Mouse (Mus musculus) frontal cortex, postnatal 14 days (tissue): ENCODE measurements around the gene Syna.

Experiments used
- DNase-seq, 2 experiments: peaks; one replicate each; pipeline ENCODE4 v3.0.0; 2022; ENCODE audit warnings: low spot score in 2 of 2

Gene Syna

GRCm38 (mm10) chr5:134530830-134531229 lies 29.1 kb downstream of the Syna start:
- peak; percentile 57 to 67 for DNase-seq

- no peak for DNase-seq
Observed at GRCm38 (mm10) chr5:134528488-134528887, 31.5 kb downstream of the Syna start.

GRCm38 (mm10) chr5:134525971-134526711 lies 33.8 kb downstream of the Syna start:
- no peak for DNase-seq

GRCm38 (mm10) chr5:134523728-134524127 lies 36.2 kb downstream of the Syna start:
- DNase-seq, result no peak

- DNase-seq, result no peak
Observed at GRCm38 (mm10) chr5:134522524-134522923, 37.4 kb downstream of the Syna start.

- DNase-seq, result no peak
Observed at GRCm38 (mm10) chr5:134521806-134522205, 38.2 kb downstream of the Syna start.

GRCm38 (mm10) chr5:134521131-134521530 lies 38.8 kb downstream of the Syna start:
- DNase-seq, result no peak

GRCm38 (mm10) chr5:134520120-134520519 lies 39.9 kb downstream of the Syna start:
- DNase-seq, result no peak

GRCm38 (mm10) chr5:134519471-134519870 lies 40.5 kb downstream of the Syna start:
- no peak for DNase-seq

GRCm38 (mm10) chr5:134512086-134512485 lies 47.9 kb downstream of the Syna start:
- peak; percentile 66 to 78 for DNase-seq

GRCm38 (mm10) chr5:134510266-134510665 lies 49.7 kb downstream of the Syna start:
- DNase-seq, result no peak

GRCm38 (mm10) chr5:134508965-134509364 lies 51.0 kb downstream of the Syna start:
- DNase-seq, result no peak
